Comparison of ENCODE assay signal across 21 mouse cellular contexts in genomic region chr12:44386398-44386797, GRCm38 (mm10). TPM values are rescaled to one million over a fixed set of nuclear protein-coding genes. Genes with fewer than 3 reads are reported as not detected.
DNase-seq lines count a peak whose midpoint lies in the region; ATAC-seq and TF ChIP-seq lines count a peak whose summit lies in the region.
"Had no signal": no experiment of that assay in that cellular context is flagged by ENCODE, and none has a peak within 500 bp of the region (broad histone marks: within the 10 kb centered on the region; RNA-seq: fewer than 3 reads in every experiment).

No protein-coding gene starts in this region.

- no peak for TF ChIP-seq CTCF in liver, adult 2 months (IDR thresholded peaks at IDR 0.05; ENCODE audit: low read depth, low read length)

- 37% methylated on average over 7 of the region's 7 CpGs for WGBS in forebrain, embryonic 12.5 days
- WGBS in forebrain, embryonic 11.5 days = 44% methylated on average over 7 of the region's 7 CpGs
- 29% methylated on average over 7 of the region's 7 CpGs for WGBS in liver, adult 2 months
- 60% methylated on average over 7 of the region's 7 CpGs for WGBS in liver, embryonic 11.5 days
- 30% methylated on average over 7 of the region's 7 CpGs for WGBS in hindbrain, embryonic 16.5 days
- WGBS in midbrain, embryonic 16.5 days = 26% methylated on average over 7 of the region's 7 CpGs

- no peak for DNase-seq in forebrain, embryonic 11.5 days (ENCODE audit: low spot score)
- peak; percentile 74 for DNase-seq in liver, adult 2 months (ENCODE audit: extremely low read depth, low read depth, low spot score)
- DNase-seq in liver, embryonic 11.5 days (ENCODE audit: low spot score) = no peak
- no peak for DNase-seq in layer of hippocampus, adult 18-20 months (ENCODE audit: low spot score in 2 of 2)
- DNase-seq: adrenal gland, postnatal 14 days; cerebellum, adult 9-11 months; gastrocnemius, adult 2 months; heart, postnatal 10 days; kidney, postnatal 36 days; lung, postnatal 10 days; right cerebral cortex, postnatal 25 days; thymus, postnatal 4 days had no signal

- 0 out of 2 replicates have a peak overlapping the region, but pooled peaks have one; percentile 13 for H3K27ac ChIP-seq in forebrain, embryonic 12.5 days
- H3K27ac ChIP-seq in forebrain, embryonic 11.5 days (ENCODE audit: low read depth, low read length) = no peak overlapping the region
- no peak overlapping the region for H3K27ac ChIP-seq in liver, adult 2 months (replicated peaks; ENCODE audit: insufficient read depth, low read depth, low read length)
- H3K27ac ChIP-seq in liver, embryonic 11.5 days (ENCODE audit: low read depth, low read length) = no peak overlapping the region
- no peak overlapping the region for H3K27ac ChIP-seq in hindbrain, embryonic 16.5 days (ENCODE audit: low read depth, low read length)
- no peak overlapping the region for H3K27ac ChIP-seq in midbrain, embryonic 16.5 days (ENCODE audit: low read length)
- H3K27ac ChIP-seq: embryonic facial prominence, embryonic 15.5 days; gastrocnemius, adult 2 months; limb, embryonic 13.5 days had no signal

- no peak overlapping the region for H3K9ac ChIP-seq in forebrain, embryonic 12.5 days
- no peak overlapping the region for H3K9ac ChIP-seq in forebrain, embryonic 11.5 days (ENCODE audit: low read length)
- H3K9ac ChIP-seq in liver, adult 2 months (ENCODE audit: low read depth, low read length) = no peak overlapping the region
- H3K9ac ChIP-seq in liver, embryonic 11.5 days (ENCODE audit: low read depth, low read length) = no peak overlapping the region
- no peak overlapping the region for H3K9ac ChIP-seq in hindbrain, embryonic 16.5 days (ENCODE audit: low read depth, low read length)
- H3K9ac ChIP-seq in midbrain, embryonic 16.5 days (ENCODE audit: low read depth, low read length) = no peak overlapping the region
- H3K9ac ChIP-seq: embryonic facial prominence, embryonic 15.5 days; limb, embryonic 13.5 days had no signal

- no peaks in the 10 kb centered on the region for H3K27me3 ChIP-seq in forebrain, embryonic 12.5 days
- H3K27me3 ChIP-seq in forebrain, embryonic 11.5 days (ENCODE audit: control insufficient read depth, insufficient read depth, low read length) = no peaks in the 10 kb centered on the region
- no peaks in the 10 kb centered on the region for H3K27me3 ChIP-seq in liver, adult 2 months (ENCODE audit: control insufficient read depth, insufficient read depth, low read length)
- no peaks in the 10 kb centered on the region for H3K27me3 ChIP-seq in liver, embryonic 11.5 days (replicated peaks; ENCODE audit: control insufficient read depth, insufficient read depth, low read length)
- H3K27me3 ChIP-seq in hindbrain, embryonic 16.5 days (replicated peaks; ENCODE audit: control insufficient read depth, insufficient read depth, low read length) = no peaks in the 10 kb centered on the region
- H3K27me3 ChIP-seq in midbrain, embryonic 16.5 days (ENCODE audit: control insufficient read depth, insufficient read depth, low read depth, low read length) = no peaks in the 10 kb centered on the region
- H3K27me3 ChIP-seq: embryonic facial prominence, embryonic 15.5 days; limb, embryonic 13.5 days had no signal

- no peak overlapping the region for H3K4me2 ChIP-seq in forebrain, embryonic 12.5 days
- H3K4me2 ChIP-seq in forebrain, embryonic 11.5 days (ENCODE audit: low read depth, low read length, severe bottlenecking) = no peak overlapping the region
- no peak overlapping the region for H3K4me2 ChIP-seq in liver, embryonic 11.5 days
- no peak overlapping the region for H3K4me2 ChIP-seq in hindbrain, embryonic 16.5 days (ENCODE audit: low read length)
- H3K4me2 ChIP-seq in midbrain, embryonic 16.5 days (ENCODE audit: low read length) = no peak overlapping the region
- H3K4me2 ChIP-seq: embryonic facial prominence, embryonic 15.5 days; heart, embryonic 11.5 days; limb, embryonic 13.5 days had no signal

- no peak for ATAC-seq in forebrain, embryonic 12.5 days (ENCODE audit: low FRiP score)
- ATAC-seq in forebrain, embryonic 11.5 days (replicated peaks; ENCODE audit: low FRiP score) = no peak
- no peak for ATAC-seq in liver, embryonic 11.5 days (replicated peaks; ENCODE audit: low FRiP score)
- ATAC-seq in hindbrain, embryonic 16.5 days = peak; percentile 28; the same call in 1 of the 2 replicates
- ATAC-seq in midbrain, embryonic 16.5 days = 0 out of 2 replicates have a peak, but pooled peaks have one; percentile 34
- no peak for ATAC-seq in megakaryocyte, adult 5-6 weeks (ENCODE audit: poor library complexity, severe bottlenecking)
- ATAC-seq: activated CD4-positive, CD25-positive, alpha-beta regulatory T cell, adult 4 months had no signal

- H3K79me2 ChIP-seq in liver, adult 2 months (ENCODE audit: control insufficient read depth, insufficient read depth, low read length) = no peaks in the 10 kb centered on the region

- H3K36me3 ChIP-seq in forebrain, embryonic 12.5 days (replicated peaks) = no peaks in the 10 kb centered on the region
- no peaks in the 10 kb centered on the region for H3K36me3 ChIP-seq in forebrain, embryonic 11.5 days (ENCODE audit: control insufficient read depth, insufficient read depth, low read length)
- H3K36me3 ChIP-seq in liver, adult 2 months (ENCODE audit: control insufficient read depth, insufficient read depth, low read length) = no peaks in the 10 kb centered on the region
- no peaks in the 10 kb centered on the region for H3K36me3 ChIP-seq in liver, embryonic 11.5 days (ENCODE audit: control insufficient read depth, insufficient read depth, low read length)
- H3K36me3 ChIP-seq in hindbrain, embryonic 16.5 days (ENCODE audit: control insufficient read depth, insufficient read depth, low read length) = no peaks in the 10 kb centered on the region
- H3K36me3 ChIP-seq in midbrain, embryonic 16.5 days (ENCODE audit: control insufficient read depth, insufficient read depth, low read length) = no peaks in the 10 kb centered on the region
- H3K36me3 ChIP-seq: embryonic facial prominence, embryonic 15.5 days; G1E; limb, embryonic 13.5 days had no signal

- no peaks in the 10 kb centered on the region for H3K9me3 ChIP-seq in forebrain, embryonic 12.5 days
- H3K9me3 ChIP-seq in forebrain, embryonic 11.5 days (ENCODE audit: control insufficient read depth, low read length) = no peaks in the 10 kb centered on the region
- no peaks in the 10 kb centered on the region for H3K9me3 ChIP-seq in liver, embryonic 11.5 days (ENCODE audit: control insufficient read depth, low read length)
- H3K9me3 ChIP-seq in hindbrain, embryonic 16.5 days (ENCODE audit: control insufficient read depth, low read length) = no peaks in the 10 kb centered on the region
- H3K9me3 ChIP-seq in midbrain, embryonic 16.5 days (replicated peaks; ENCODE audit: control insufficient read depth, low read length, poor library complexity, severe bottlenecking) = no peaks in the 10 kb centered on the region
- H3K9me3 ChIP-seq: embryonic facial prominence, embryonic 15.5 days; G1E; limb, embryonic 13.5 days had no signal

- TF ChIP-seq POLR2A in liver, adult 2 months (IDR thresholded peaks at IDR 0.05; ENCODE audit: extremely low read depth, insufficient read depth, low read length) = no peak

- peaks cover 16% of the 10 kb centered on the region for H3K4me1 ChIP-seq in forebrain, embryonic 12.5 days
- peaks cover 4% of the 10 kb centered on the region for H3K4me1 ChIP-seq in forebrain, embryonic 11.5 days (replicated peaks; ENCODE audit: control insufficient read depth, insufficient read depth, low read length)
- peaks cover 3% of the 10 kb centered on the region; the same call in 1 of the 2 replicates for H3K4me1 ChIP-seq in liver, adult 2 months (ENCODE audit: control insufficient read depth, insufficient read depth, low read length)
- H3K4me1 ChIP-seq in liver, embryonic 11.5 days (replicated peaks; ENCODE audit: control insufficient read depth, insufficient read depth, low read length) = no peaks in the 10 kb centered on the region
- peaks cover 13% of the 10 kb centered on the region for H3K4me1 ChIP-seq in hindbrain, embryonic 16.5 days (ENCODE audit: control insufficient read depth, insufficient read depth, low read depth, low read length)
- H3K4me1 ChIP-seq in midbrain, embryonic 16.5 days (ENCODE audit: control insufficient read depth, insufficient read depth, low read length) = peaks cover 11% of the 10 kb centered on the region
- H3K4me1 ChIP-seq: embryonic facial prominence, embryonic 15.5 days; limb, embryonic 13.5 days had no signal

- no peak overlapping the region for H3K4me3 ChIP-seq in forebrain, embryonic 12.5 days (replicated peaks)
- no peak overlapping the region for H3K4me3 ChIP-seq in forebrain, embryonic 11.5 days (ENCODE audit: low read depth, low read length)
- no peak overlapping the region for H3K4me3 ChIP-seq in liver, adult 2 months (ENCODE audit: insufficient read depth, low read depth, low read length)
- no peak overlapping the region for H3K4me3 ChIP-seq in liver, embryonic 11.5 days (ENCODE audit: low read depth, low read length)
- H3K4me3 ChIP-seq in hindbrain, embryonic 16.5 days (ENCODE audit: low read length) = no peak overlapping the region
- H3K4me3 ChIP-seq in midbrain, embryonic 16.5 days (ENCODE audit: low read depth, low read length) = no peak overlapping the region
- H3K4me3 ChIP-seq: embryonic facial prominence, embryonic 15.5 days; gastrocnemius, adult 2 months; limb, embryonic 13.5 days had no signal

RNA-seq across cellular contexts. Expression of gene Nrcam, which starts 57.7 kb away (rescaled TPM):
- polyA plus RNA-seq in forebrain, embryonic 12.5 days (2016; fragmentation: Nextera tagmentation; extraction: Ambion mirVana) = 90.1 and 92.3 TPM in 2 replicates
- 44.0 and 50.1 TPM in 2 replicates for polyA plus RNA-seq in forebrain, embryonic 11.5 days (2014; fragmentation: Nextera tagmentation; extraction: Ambion mirVana)
- total RNA-seq in liver, adult 2 months (2014; rRNA removed) = 0.27 TPM in 1 of 2 replicates, not detected in the other
- polyA plus RNA-seq in liver, adult 2 months (2012; rRNA removed) = not detected in 2 replicates
- polyA plus RNA-seq in liver, embryonic 11.5 days (2014; fragmentation: Nextera tagmentation; extraction: Ambion mirVana) = 0.70 and 2.5 TPM in 2 replicates
- polyA plus RNA-seq in hindbrain, embryonic 16.5 days (2015; fragmentation: Nextera tagmentation; extraction: Ambion mirVana) = 125 and 142 TPM in 2 replicates
- polyA plus RNA-seq in midbrain, embryonic 16.5 days (2015; fragmentation: Nextera tagmentation; extraction: Ambion mirVana) = 148 and 160 TPM in 2 replicates
- total RNA-seq in megakaryocyte, adult 5-6 weeks (2015) = not detected in 2 replicates
- not detected in 2 replicates for total RNA-seq in megakaryocyte, adult 5-6 weeks (2017)
- total RNA-seq in layer of hippocampus, adult 18-20 months (2021) = 100 to 1,000 TPM; 490 to 495 TPM
- polyA plus RNA-seq: G1E had no signal

Comparison
In these comparisons a context has a peak if more than half of its experiments do, and no peak if none do; other contexts are left out.
1. ATAC-seq: peak in hindbrain, embryonic 16.5 days (single experiment) and midbrain, embryonic 16.5 days (single experiment); none in forebrain, embryonic 12.5 days (single experiment), forebrain, embryonic 11.5 days (single experiment), liver, embryonic 11.5 days (single experiment) and megakaryocyte, adult 5-6 weeks (single experiment).
2. RNA of gene Nrcam, which starts 57.7 kb away (polyA plus RNA-seq): 148 to 160 TPM in midbrain, embryonic 16.5 days, 125 to 142 TPM in hindbrain, embryonic 16.5 days, 90.1 to 92.3 TPM in forebrain, embryonic 12.5 days and 44.0 to 50.1 TPM in forebrain, embryonic 11.5 days; 0.70 to 2.5 TPM in liver, embryonic 11.5 days and not detected in liver, adult 2 months; every median in the first group is over 10 times any median in the second.